Mouse (Mus musculus) MEL (cell line): Measurements from ENCODE around the gene Unkl. TPM values are rescaled to one million over a fixed set of nuclear protein-coding genes. Genes with fewer than 3 reads are reported as not detected.

Experiments
- DNase-seq: peaks from one replicate; pipeline ENCODE4 v3.0.0; 2011; ENCODE audit warnings: low read depth, low spot score
- H3K27ac ChIP-seq: 2 replicates; pipeline ENCODE4 v1.5.1; 2012; ENCODE audit warnings: low read depth, mild to moderate bottlenecking, control low read depth, low read length, moderate library complexity; ENCODE audit not compliant: control insufficient read depth
- H3K27me3 ChIP-seq, 2 experiments: fragments of 150-350 bp in 1 of 2; sonication (generic) in 1 of 2; 2 replicates each; pipeline ENCODE4 v1.6.1; 2012; ENCODE audit warnings: low read length in 2 of 2, mild to moderate bottlenecking in 2 of 2, improper control_type of control experiment in 1 of 2, moderate library complexity in 1 of 2; ENCODE audit not compliant: insufficient read depth in 2 of 2, control insufficient read depth in 1 of 2
- H3K36me3 ChIP-seq, 2 experiments: 2 replicates each; pipeline ENCODE4 v1.6.1; 2012 to 2014; ENCODE audit warnings: low read length in 2 of 2, improper control_type of control experiment in 1 of 2, inconsistent platforms in 1 of 2, mild to moderate bottlenecking in 1 of 2; ENCODE audit not compliant: insufficient read depth in 2 of 2, control insufficient read depth in 1 of 2
- H3K4me1 ChIP-seq, 2 experiments: fragments of 150-350 bp in 1 of 2; sonication (generic) in 1 of 2; 2 replicates each; pipeline ENCODE4 v1.6.1; 2012; ENCODE audit warnings: low read length in 2 of 2, improper control_type of control experiment in 1 of 2, mild to moderate bottlenecking in 1 of 2; ENCODE audit not compliant: insufficient read depth in 2 of 2, control insufficient read depth in 1 of 2
- H3K4me3 ChIP-seq, 2 experiments: fragments of 150-350 bp in 1 of 2; sonication (generic) in 1 of 2; 2 replicates each; pipeline ENCODE4 v1.5.1; 2012; ENCODE audit warnings: low read depth in 2 of 2, low read length in 2 of 2, mild to moderate bottlenecking in 2 of 2, moderate library complexity in 2 of 2, control low read depth in 1 of 2, improper control_type of control experiment in 1 of 2; ENCODE audit not compliant: control insufficient read depth in 1 of 2, insufficient read depth in 1 of 2
- H3K79me2 ChIP-seq: 2 replicates; pipeline ENCODE4 v1.6.1; 2012; ENCODE audit warnings: mild to moderate bottlenecking, low read length, moderate library complexity; ENCODE audit not compliant: control insufficient read depth, poor library complexity, insufficient read depth
- H3K9ac ChIP-seq: 2 replicates; pipeline ENCODE4 v1.6.1; 2012; ENCODE audit warnings: low read depth, mild to moderate bottlenecking, control low read depth, low read length, moderate library complexity; ENCODE audit not compliant: control insufficient read depth, poor library complexity, severe bottlenecking
- H3K9me3 ChIP-seq: fragments of 150-350 bp; sonication (generic); replicated peaks from 2 replicates; pipeline ENCODE4 v1.6.1; 2012; ENCODE audit warnings: mild to moderate bottlenecking, low read length, improper control_type of control experiment, moderate library complexity; ENCODE audit not compliant: insufficient read depth
- BHLHE40 ChIP-seq: IDR thresholded peaks from 2 replicates; pipeline ENCODE4 v1.6.1; 2012; ENCODE audit warnings: low read depth, mild to moderate bottlenecking, inconsistent platforms, low read length, improper control_type of control experiment, borderline replicate concordance
- ELF1 ChIP-seq: IDR thresholded peaks from 2 replicates; pipeline ENCODE4 v1.6.1; 2014; ENCODE audit warnings: low read depth, mild to moderate bottlenecking, inconsistent platforms, low read length, improper control_type of control experiment, moderate library complexity
- ETS1 ChIP-seq: IDR thresholded peaks from 2 replicates; pipeline ENCODE4 v1.6.1; 2012; ENCODE audit warnings: low read depth, mild to moderate bottlenecking, inconsistent platforms, low read length, improper control_type of control experiment, moderate library complexity
- GABPA ChIP-seq: IDR thresholded peaks from 2 replicates; pipeline ENCODE4 v1.6.1; 2012; ENCODE audit warnings: low read depth, mild to moderate bottlenecking, inconsistent platforms, low read length, improper control_type of control experiment, moderate library complexity
- JUND ChIP-seq: IDR thresholded peaks from 2 replicates; pipeline ENCODE4 v1.6.1; 2011; ENCODE audit warnings: low read depth, mild to moderate bottlenecking, improper control_type of control experiment, low read length
- KAT2A ChIP-seq: conservative IDR thresholded peaks from 2 replicates; pipeline ENCODE4 v1.6.1; 2012; ENCODE audit warnings: low read depth, low read length, improper control_type of control experiment, inconsistent platforms
- MAX ChIP-seq: IDR thresholded peaks from 2 replicates; pipeline ENCODE4 v1.6.1; 2011; ENCODE audit warnings: low read length, improper control_type of control experiment
- MEF2A ChIP-seq: IDR thresholded peaks from 2 replicates; pipeline ENCODE4 v1.6.1; 2014; ENCODE audit warnings: low read depth, mild to moderate bottlenecking, inconsistent platforms, low read length, improper control_type of control experiment; ENCODE audit not compliant: poor library complexity, insufficient replicate concordance, severe bottlenecking; ENCODE audit errors: extremely low read depth
- MYC ChIP-seq: IDR thresholded peaks from 2 replicates; pipeline ENCODE4 v1.6.1; 2011; ENCODE audit warnings: low read depth, mild to moderate bottlenecking, low read length, improper control_type of control experiment, moderate library complexity
- NRF1 ChIP-seq: IDR thresholded peaks from 2 replicates; pipeline ENCODE4 v1.6.1; 2014; ENCODE audit warnings: low read depth, mild to moderate bottlenecking, inconsistent platforms, low read length, improper control_type of control experiment, moderate library complexity; ENCODE audit not compliant: poor library complexity, insufficient read depth, severe bottlenecking
- POLR2A ChIP-seq, 2 experiments: IDR thresholded peaks; 2 replicates each; pipeline ENCODE4 v1.6.1; 2011 to 2012; ENCODE audit warnings: low read length in 2 of 2, mild to moderate bottlenecking in 2 of 2, control low read depth in 1 of 2, improper control_type of control experiment in 1 of 2, low read depth in 1 of 2, moderate library complexity in 1 of 2; ENCODE audit not compliant: control insufficient read depth in 1 of 2, insufficient read depth in 1 of 2, poor library complexity in 1 of 2
- RCOR1 ChIP-seq: IDR thresholded peaks from 2 replicates; pipeline ENCODE4 v1.6.1; 2012; ENCODE audit warnings: low read depth, mild to moderate bottlenecking, inconsistent platforms, low read length, improper control_type of control experiment
- SMC3 ChIP-seq: IDR thresholded peaks from 2 replicates; pipeline ENCODE4 v1.6.1; 2011; ENCODE audit warnings: low read depth, low read length, improper control_type of control experiment
- USF1 ChIP-seq: IDR thresholded peaks from 2 replicates; pipeline ENCODE4 v1.6.1; 2014; ENCODE audit warnings: low read depth, mild to moderate bottlenecking, inconsistent platforms, low read length, improper control_type of control experiment, moderate library complexity
- USF2 ChIP-seq, 2 experiments: IDR thresholded peaks; 2 replicates each; pipeline ENCODE4 v1.6.1; 2011 to 2012; ENCODE audit warnings: improper control_type of control experiment in 2 of 2, low read length in 2 of 2, borderline replicate concordance in 1 of 2, inconsistent platforms in 1 of 2, low read depth in 1 of 2, mild to moderate bottlenecking in 1 of 2; ENCODE audit not compliant: insufficient read depth in 1 of 2
- ZC3H11A ChIP-seq: IDR thresholded peaks from 2 replicates; pipeline ENCODE4 v1.6.1; 2012; ENCODE audit warnings: low read depth, mild to moderate bottlenecking, inconsistent platforms, low read length, improper control_type of control experiment
- ZMIZ1 ChIP-seq: IDR thresholded peaks from 2 replicates; pipeline ENCODE4 v1.6.1; 2012; ENCODE audit warnings: low read depth, mild to moderate bottlenecking, inconsistent platforms, low read length, improper control_type of control experiment, moderate library complexity
- polyA plus RNA-seq, 2 experiments: library from polyadenylated mRNA; stranded (reverse) in 1 of 2; unstranded in 1 of 2; fragments of >175 nt in 1 of 2; fragments of >200 nt in 1 of 2; gene quantifications; 2 replicates each; pipeline versions ENCODE4 v1.2.1 to v1.2.4; 2012; ENCODE audit warnings: low replicate concordance in 2 of 2, low read depth in 1 of 2; ENCODE audit not compliant: insufficient read length in 2 of 2, insufficient read depth in 1 of 2, missing spikeins in 1 of 2
- total RNA-seq: library from RNA; depleted of rRNA; stranded (reverse); fragments of 300-350 nt; gene quantifications from 2 replicates; pipeline ENCODE4 v1.2.3, GENCODE M21; 2012

The Unkl gene
- total and polyA plus RNA-seq, 3 experiments = 18.0 to 42.4 TPM; not detected in 1

- Histone ChIP-seq H3K27ac (no peak overlapping the region), H3K9me3 (no peaks in the 10 kb centered on the region), H3K4me1 (0 out of 4 replicates have a peak, but pooled peaks cover 0 to 4% of the 10 kb centered on the region in 2 experiments), H3K9ac (no peak overlapping the region), H3K27me3 (no peaks in the 10 kb centered on the region), H3K4me3 (no peak overlapping the region), H3K79me2 (no peaks in the 10 kb centered on the region), H3K36me3 (no peaks in the 10 kb centered on the region)
- DNase-seq = no peak
- TF ChIP-seq SMC3 (no peak), BHLHE40 (no peak), MAX (no peak), ZC3H11A (no peak), KAT2A (no peak), ELF1 (no peak), ZMIZ1 (no peak), POLR2A (IDR thresholded peaks at IDR 0.05; ENCODE audit: control insufficient read depth in 1 of 2, insufficient read depth in 1 of 2, low read depth in 1 of 2, low read length in 2 of 2, poor library complexity in 1 of 2) (no peak), USF1 (no peak), ETS1 (no peak), MYC (no peak), RCOR1 (no peak), NRF1 (no peak), JUND (no peak), USF2 (IDR thresholded peaks at IDR 0.05; ENCODE audit: borderline replicate concordance in 1 of 2, insufficient read depth in 1 of 2, low read depth in 1 of 2, low read length in 2 of 2) (no peak), GABPA (no peak), MEF2A (no peak)
Observed at GRCm38 (mm10) chr17:25165970-25166671, 22.1 kb upstream of the Unkl start.

- Histone ChIP-seq H3K79me2 (no peaks in the 10 kb centered on the region), H3K9ac (no peak overlapping the region), H3K9me3 (no peaks in the 10 kb centered on the region), H3K36me3 (no peaks in the 10 kb centered on the region), H3K27me3 (no peaks in the 10 kb centered on the region), H3K27ac (no peak overlapping the region), H3K4me1 (0 out of 4 replicates have a peak, but pooled peaks cover 0 to 4% of the 10 kb centered on the region in 2 experiments), H3K4me3 (no peak overlapping the region)
- no peak for TF ChIP-seq MYC
- TF ChIP-seq MAX = no peak
- no peak for TF ChIP-seq RCOR1
- no peak for TF ChIP-seq KAT2A
- TF ChIP-seq NRF1 = no peak
- TF ChIP-seq GABPA = no peak
- no peak for DNase-seq
Observed at GRCm38 (mm10) chr17:25169706-25170105, 18.5 kb upstream of the Unkl start.
